Mouse (Mus musculus) ES-Bruce4 (cell line): ENCODE results near the gene 4921517D22Rik.

Source experiments
- CTCF ChIP-seq: IDR thresholded peaks from one replicate; pipeline ENCODE4 v1.8.1; 2011; ENCODE audit warnings: low read depth, low read length
- EP300 ChIP-seq: IDR thresholded peaks from 2 replicates; pipeline ENCODE4 v1.6.1; 2011; ENCODE audit warnings: low read depth, low read length; ENCODE audit not compliant: insufficient read depth

- TF ChIP-seq EP300: no peak
- TF ChIP-seq CTCF: no peak
Observed at GRCm38 (mm10) chr13:59672248-59672647, 21.7 kb downstream of the 4921517D22Rik start.
